Mouse (Mus musculus) regulatory T cell (primary cell): ENCODE data around the gene Ddx24.

Source experiments
- in situ Hi-C: fragments of 300-600 bp; cut with MboI, MseI; formaldehyde crosslinking; loops from one replicate; pipeline ENCODE4 v1.15.1; 2025; ENCODE audit warnings: high pct_unique_total_duplicates

Ddx24 gene

DNA sequence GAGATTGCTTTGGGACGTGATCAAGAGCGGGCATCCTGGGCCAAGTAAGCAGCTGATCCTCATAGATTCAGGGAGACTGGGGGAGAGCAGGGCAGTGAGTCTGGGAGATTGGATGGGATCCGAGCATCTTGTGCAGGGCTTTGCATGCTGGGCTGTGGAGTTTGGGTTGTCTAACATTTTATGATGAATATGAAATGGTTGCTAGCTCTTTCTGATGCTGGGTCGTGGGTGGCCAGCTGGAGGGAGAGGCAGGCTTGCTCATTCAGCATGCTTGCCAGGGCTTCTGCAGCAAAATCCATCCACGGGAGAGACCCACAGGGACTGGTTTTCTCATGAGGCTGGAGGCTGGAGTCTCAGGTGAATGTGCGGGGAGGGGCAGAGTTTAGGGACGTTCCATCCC, 34.5 kb downstream of the Ddx24 start:
- in situ Hi-C loops: no loop called here

GRCm38 (mm10) chr12:103389982-103390381, 35.6 kb downstream of the Ddx24 start:
- in situ Hi-C loops: no loop called here

GRCm38 (mm10) chr12:103389348-103389727, 36.3 kb downstream of the Ddx24 start:
- in situ Hi-C loops: no loop called here

- in situ Hi-C loops: no loop called here
Measured at GRCm38 (mm10) chr12:103388505-103389347, 36.9 kb downstream of the Ddx24 start, which contains the start of gene Otub2. Gene Otub2, plus strand, starts transcription at chr12:103388682.

GRCm38 (mm10) chr12:103380226-103380625, 45.4 kb downstream of the Ddx24 start:
- in situ Hi-C loops: no loop called here

DNA sequence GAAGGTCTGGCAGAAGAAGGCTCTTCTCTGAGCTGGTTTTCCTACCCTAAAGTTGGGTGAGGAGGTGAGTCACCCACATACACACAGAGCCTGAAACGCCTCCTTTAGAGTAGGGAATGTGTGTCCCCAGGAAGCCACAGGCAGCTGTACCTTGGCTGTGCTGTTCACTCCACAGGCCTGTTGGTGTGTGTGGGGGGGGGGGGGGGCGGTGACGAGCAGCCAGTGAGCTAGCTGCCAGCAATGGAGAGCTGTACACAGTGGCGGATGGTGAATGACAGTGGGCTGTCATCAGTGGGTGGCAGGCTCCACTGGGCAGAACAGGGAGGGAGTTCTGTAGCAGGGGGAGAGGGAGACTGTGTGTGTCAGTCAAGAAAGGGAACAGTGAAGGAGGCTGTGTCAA, 48.9 kb downstream of the Ddx24 start:
- in situ Hi-C loops: no loop called here

DNA sequence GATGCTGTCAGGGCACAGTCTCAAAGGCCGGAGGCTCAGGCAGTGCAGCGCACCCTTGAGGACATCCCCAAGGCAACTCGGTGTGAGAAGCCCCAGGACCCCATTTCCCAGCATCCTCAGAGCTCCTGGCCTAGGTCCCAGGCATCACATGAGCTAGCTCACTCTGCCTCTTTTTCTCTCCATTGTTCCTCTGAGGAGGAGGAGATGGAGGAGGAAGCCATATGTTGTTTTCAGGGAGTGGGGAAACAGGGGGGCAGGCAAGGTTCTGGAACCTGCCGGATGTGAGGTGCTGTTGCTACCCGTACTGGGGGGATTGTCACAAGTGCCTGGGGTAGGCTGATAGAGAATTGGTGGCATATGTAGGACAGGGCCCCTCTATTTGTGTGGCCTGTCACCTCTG, 49.5 kb downstream of the Ddx24 start:
- in situ Hi-C loops: no loop called here

GRCm38 (mm10) chr12:103373530-103374236, 51.9 kb downstream of the Ddx24 start:
- in situ Hi-C loops: no loop called here

- in situ Hi-C loops: no loop called here
Measured at GRCm38 (mm10) chr12:103371711-103372110, 53.9 kb downstream of the Ddx24 start.

GRCm38 (mm10) chr12:103370861-103371260, 54.8 kb downstream of the Ddx24 start:
- in situ Hi-C loops: no loop called here

GRCm38 (mm10) chr12:103368777-103369176, 56.9 kb downstream of the Ddx24 start:
- in situ Hi-C loops: loop anchor here (5.0 kb wide), 1 partner anchor 226 kb away; no protein-coding TSS in a partner anchor

- in situ Hi-C loops: loop anchor here (5.0 kb wide), 1 partner anchor 226 kb away; no protein-coding TSS in a partner anchor
Measured at GRCm38 (mm10) chr12:103368326-103368669, 57.3 kb downstream of the Ddx24 start.

GRCm38 (mm10) chr12:103367620-103368325, 57.9 kb downstream of the Ddx24 start:
- in situ Hi-C loops: loop anchor here (5.0 kb wide), 1 partner anchor 225 kb away; no protein-coding TSS in a partner anchor

- in situ Hi-C loops: loop anchor here (5.0 kb wide), 1 partner anchor 225 kb away; no protein-coding TSS in a partner anchor
Measured at GRCm38 (mm10) chr12:103367171-103367570, 58.5 kb downstream of the Ddx24 start.

DNA sequence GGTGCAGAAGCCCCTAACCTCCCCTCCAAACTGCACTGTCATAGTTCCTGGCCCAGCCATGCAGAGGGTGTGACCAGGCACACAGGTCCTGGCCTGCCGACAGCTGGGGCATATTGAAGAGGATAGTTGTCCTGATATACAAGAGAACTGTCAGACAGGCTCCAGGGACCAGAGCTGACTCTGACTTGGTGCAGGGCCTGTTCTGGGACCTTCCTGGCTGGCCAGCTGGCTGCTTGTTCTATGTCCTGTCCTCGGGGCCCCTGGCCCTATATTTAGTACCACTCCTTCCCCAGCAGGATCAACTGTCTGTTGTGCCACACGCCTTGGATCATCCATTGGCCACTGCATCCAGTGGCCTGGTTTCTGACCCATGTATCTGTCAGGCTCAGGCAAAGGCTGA, 63.3 kb downstream of the Ddx24 start:
- in situ Hi-C loops: no loop called here

GRCm38 (mm10) chr12:103361539-103362307, 63.9 kb downstream of the Ddx24 start:
- in situ Hi-C loops: no loop called here

DNA sequence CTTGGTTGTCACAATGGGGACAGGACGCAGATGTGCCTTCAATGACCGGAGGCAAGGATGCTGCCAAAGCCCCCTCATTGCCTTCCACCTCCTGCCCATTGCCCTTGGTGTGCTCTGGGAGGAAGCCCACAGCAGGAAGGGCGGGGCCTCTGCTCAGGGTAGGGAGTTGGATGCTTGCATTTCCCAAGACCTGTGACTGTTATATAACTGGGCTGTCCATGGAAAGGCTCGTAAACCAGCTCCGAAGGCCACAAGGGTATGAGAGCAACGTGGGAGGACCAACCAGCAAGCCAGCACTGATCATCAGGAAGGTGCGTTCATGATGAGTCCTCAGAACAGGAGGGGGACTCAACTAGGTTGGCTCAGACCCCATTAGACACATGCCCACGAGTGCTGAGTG, 64.8 kb downstream of the Ddx24 start:
- in situ Hi-C loops: no loop called here

DNA sequence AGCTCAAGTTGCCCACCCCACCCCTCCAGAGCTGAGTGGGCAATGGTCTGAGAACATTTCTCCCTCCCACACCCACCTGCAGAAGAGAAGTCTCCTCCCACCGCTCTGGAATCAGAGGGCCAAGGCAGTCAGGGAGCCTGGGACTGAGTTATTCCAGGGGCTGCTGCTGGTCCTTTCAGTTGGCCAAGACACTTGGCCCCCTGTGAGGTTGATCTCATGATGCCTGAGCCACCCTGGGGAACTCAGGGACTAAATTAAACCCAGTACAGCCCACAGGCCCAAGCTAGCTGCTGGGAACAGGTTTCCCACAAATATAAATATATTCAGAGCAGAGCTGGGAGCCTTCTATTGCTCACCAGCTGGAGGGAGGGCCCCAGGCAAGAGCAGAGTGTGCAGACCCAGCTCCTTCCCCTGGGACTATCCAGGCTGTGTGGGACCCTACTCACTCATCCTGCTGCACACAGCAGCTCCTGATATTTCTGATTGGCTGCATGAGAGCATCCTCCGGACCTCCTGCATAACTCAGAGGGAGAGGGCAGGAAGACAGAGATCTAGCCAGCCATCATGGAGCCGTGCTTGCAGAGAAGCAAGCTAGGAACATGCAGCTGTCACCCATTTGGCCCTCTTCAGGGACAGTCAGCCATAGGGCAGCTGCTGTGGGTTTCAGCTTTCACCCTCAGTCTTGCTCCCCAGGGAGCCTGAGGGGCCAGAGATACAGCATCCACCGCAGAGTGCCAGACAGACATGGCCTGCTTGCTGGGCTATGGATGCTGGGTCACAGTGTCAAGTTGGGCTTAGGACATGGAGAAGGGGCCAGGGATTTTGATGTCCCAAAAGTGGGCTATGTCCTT, 66.5 kb downstream of the Ddx24 start:
- in situ Hi-C loops: no loop called here

- in situ Hi-C loops: no loop called here
Measured at GRCm38 (mm10) chr12:103358216-103358615, 67.4 kb downstream of the Ddx24 start.
